In the genomic region with DNA sequence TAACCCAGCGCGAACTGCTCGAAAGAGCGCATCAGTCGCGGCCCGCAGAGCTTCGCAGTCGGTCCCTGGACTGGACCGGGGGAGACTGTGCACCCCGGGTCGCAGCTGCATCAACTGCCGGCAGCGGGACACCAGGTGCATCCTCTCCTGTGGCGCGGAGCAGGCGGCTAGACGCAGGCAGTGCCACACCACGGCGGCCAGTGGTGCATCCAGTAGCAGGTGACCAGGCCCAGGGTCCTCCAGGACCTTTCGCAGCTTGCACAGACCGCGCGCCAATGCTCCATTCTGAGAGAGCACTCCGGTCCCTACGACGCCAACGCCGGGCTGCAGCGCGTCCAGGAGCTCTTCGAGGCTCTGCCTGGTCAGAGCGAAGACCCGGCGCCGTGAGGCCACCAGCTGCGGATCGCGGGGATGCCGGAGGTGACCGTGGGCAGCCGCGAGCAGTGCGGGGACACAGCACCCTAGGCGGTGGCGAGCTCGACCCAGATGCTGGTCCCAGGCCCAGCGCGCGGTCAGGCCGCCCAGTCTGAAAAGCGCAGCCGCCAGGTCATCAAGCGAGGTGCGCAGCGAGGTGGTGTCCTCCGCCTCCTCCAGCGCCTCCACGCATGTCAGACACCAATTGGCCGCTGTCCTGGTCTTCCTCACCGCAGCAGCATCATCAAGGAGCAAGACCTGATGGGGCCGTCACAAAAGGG, we compare ENCODE assay signal across 8 mouse cellular contexts. TPM values are rescaled to one million over a fixed set of nuclear protein-coding genes. Genes with fewer than 3 reads are reported as not detected.
A peak's percentile ranks its signal among the peaks of the same experiment; 100 is the strongest.
DNase-seq lines count a peak whose midpoint lies in the region; ATAC-seq lines count a peak whose summit lies in the region.

No protein-coding gene starts in this region.

- H3K27me3 ChIP-seq in midbrain, embryonic 15.5 days (replicated peaks) = 0 out of 2 replicates have a peak, but pooled peaks cover 7% of the 10 kb centered on the region

- peak overlapping the region; percentile 95 for H3K4me2 ChIP-seq in midbrain, embryonic 15.5 days

- H3K36me3 ChIP-seq in midbrain, embryonic 15.5 days (replicated peaks) = no peaks in the 10 kb centered on the region

- peak overlapping the region; percentile 46 for H3K4me3 ChIP-seq in midbrain, embryonic 15.5 days

- H3K9ac ChIP-seq in midbrain, embryonic 15.5 days = peak overlapping the region; percentile 60

- H3K9me3 ChIP-seq in midbrain, embryonic 15.5 days = no peaks in the 10 kb centered on the region

- peak overlapping the region; percentile 69 for H3K27ac ChIP-seq in midbrain, embryonic 15.5 days

- peak; percentile 89 for ATAC-seq in midbrain, embryonic 15.5 days (replicated peaks)

- peak; percentile 15 for DNase-seq in right cerebral cortex, adult 18-20 months
- DNase-seq in right cerebral cortex, adult 2 months (ENCODE audit: low spot score in 2 of 2) = no peak
- peak; percentile 68 to 71 for DNase-seq in cerebellum, postnatal 10 days
- peak; percentile 31 for DNase-seq in forelimb bud, embryonic 11.5 days (ENCODE audit: low read depth, low spot score)
- DNase-seq in kidney, postnatal 4 days = peak; percentile 50 to 69
- peak; percentile 74 for DNase-seq in thymus, postnatal 14 days
- DNase-seq in adipocyte (ENCODE audit: low spot score) = no peak

- WGBS in midbrain, embryonic 15.5 days = 1% methylated on average over 62 of the region's 62 CpGs

- H3K4me1 ChIP-seq in midbrain, embryonic 15.5 days = 0 out of 2 replicates have a peak, but pooled peaks cover 9% of the 10 kb centered on the region

RNA-seq across cellular contexts. Expression of a gene that starts 8.9 kb away (rescaled TPM):
- 0.87 and 1.0 TPM in 2 replicates for polyA plus RNA-seq in midbrain, embryonic 15.5 days (2015; fragmentation: Nextera tagmentation; extraction: Ambion mirVana)

RNA-seq across cellular contexts. Expression of a gene that starts 26.7 kb away (rescaled TPM):
- polyA plus RNA-seq in midbrain, embryonic 15.5 days (2015; fragmentation: Nextera tagmentation; extraction: Ambion mirVana) = 32.2 and 32.9 TPM in 2 replicates

Comparison
In these comparisons a context has a peak if more than half of its experiments do, and no peak if none do; other contexts are left out.
1. DNase-seq: peak in right cerebral cortex, adult 18-20 months (single experiment), cerebellum, postnatal 10 days (2 of 2), forelimb bud, embryonic 11.5 days (single experiment), kidney, postnatal 4 days (2 of 2) and thymus, postnatal 14 days (single experiment); none in right cerebral cortex, adult 2 months (0 of 2) and adipocyte (single experiment).